Mouse (Mus musculus) lung, adult 2 months (tissue): Measurements from ENCODE around the gene Stk11.

Source experiments
- CTCF ChIP-seq: fragments of 200-500 bp; IDR thresholded peaks from 2 replicates; pipeline ENCODE4 v1.5.1; 2011; ENCODE audit warnings: mild to moderate bottlenecking, low read length, control low read depth; ENCODE audit not compliant: insufficient read depth
- POLR2A ChIP-seq: fragments of 200-500 bp; IDR thresholded peaks from 2 replicates; pipeline ENCODE4 v1.6.1; 2011; ENCODE audit warnings: low read depth, mild to moderate bottlenecking, control low read depth, low read length, borderline replicate concordance; ENCODE audit errors: extremely low read depth

DNA sequence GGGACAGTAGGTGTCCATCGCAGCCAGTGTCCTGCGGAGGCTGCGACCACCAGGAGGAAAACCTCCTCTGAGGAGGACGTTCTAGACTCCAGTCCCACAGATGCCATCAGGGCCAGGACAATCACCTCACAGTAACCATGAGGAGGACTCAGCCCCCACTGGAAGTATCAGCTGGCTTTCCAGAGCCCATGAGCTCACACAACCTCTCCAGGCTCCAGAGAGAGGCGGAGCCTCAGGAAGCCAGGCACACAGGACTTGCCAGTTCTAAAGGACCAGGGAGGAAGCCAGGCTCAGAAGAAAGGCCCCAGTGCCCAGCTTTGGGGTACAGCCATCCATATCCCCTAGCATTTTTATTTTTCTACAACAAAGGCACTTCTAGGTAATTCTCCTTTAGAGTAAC lies 20.1 kb upstream of the Stk11 start:
- TF ChIP-seq CTCF, result no peak
- TF ChIP-seq POLR2A, result no peak
